Comparison of ENCODE assay signal across 18 mouse cellular contexts in the genomic region with DNA sequence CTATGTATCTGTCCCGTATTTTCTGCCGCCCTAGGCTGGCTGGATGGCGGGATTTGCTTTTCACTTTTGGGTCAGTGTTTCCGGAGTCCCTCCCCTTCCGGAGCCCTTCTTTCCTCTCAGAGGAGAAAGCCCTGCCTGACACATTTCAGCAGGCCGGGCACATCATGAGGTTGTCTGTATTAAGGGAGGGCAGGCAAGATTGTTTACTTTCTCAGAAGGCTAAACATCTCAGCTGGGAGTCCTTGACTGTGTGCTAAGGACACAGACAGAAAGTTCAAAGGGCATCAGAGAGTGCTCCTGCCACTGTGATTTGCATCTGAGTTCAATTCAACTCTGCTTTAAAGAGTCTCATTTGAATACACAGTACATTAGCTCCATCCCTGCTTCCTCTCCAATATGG.
DNase-seq lines count a peak whose midpoint lies in the region; ATAC-seq and TF ChIP-seq lines count a peak whose summit lies in the region.
"Had no signal": no experiment of that assay in that cellular context is flagged by ENCODE, and none has a peak within 500 bp of the region (broad histone marks: within the 10 kb centered on the region; RNA-seq: fewer than 3 reads in every experiment).

No protein-coding gene starts in this region.

- H3K36me3 ChIP-seq in hindbrain, embryonic 10.5 days: no peaks in the 10 kb centered on the region
- no peaks in the 10 kb centered on the region for H3K36me3 ChIP-seq in hindbrain, postnatal 0 days (ENCODE audit: insufficient read depth, low read length)
- H3K36me3 ChIP-seq in midbrain, embryonic 10.5 days: no peaks in the 10 kb centered on the region
- H3K36me3 ChIP-seq in midbrain, embryonic 16.5 days (ENCODE audit: control insufficient read depth, insufficient read depth, low read length): no peaks in the 10 kb centered on the region
- H3K36me3 ChIP-seq in hindbrain, embryonic 16.5 days (ENCODE audit: control insufficient read depth, insufficient read depth, low read length): no peaks in the 10 kb centered on the region
- H3K36me3 ChIP-seq: forebrain, embryonic 12.5 days; limb, embryonic 12.5 days; liver, embryonic 12.5 days; lung, embryonic 15.5 days; midbrain, embryonic 15.5 days had no signal

- no peak for ATAC-seq in hindbrain, postnatal 0 days
- no peak for ATAC-seq in midbrain, embryonic 16.5 days
- no peak for ATAC-seq in hindbrain, embryonic 16.5 days
- no peak for ATAC-seq in monocyte, adult 5-6 weeks (replicated peaks; ENCODE audit: insufficient number of reproducible peaks, low FRiP score, low TSS enrichment, poor library complexity, severe bottlenecking)
- ATAC-seq: liver, embryonic 12.5 days; midbrain, embryonic 15.5 days had no signal

- no peak overlapping the region for H3K9ac ChIP-seq in hindbrain, postnatal 0 days (replicated peaks; ENCODE audit: low read length)
- no peak overlapping the region for H3K9ac ChIP-seq in midbrain, embryonic 16.5 days (ENCODE audit: low read depth, low read length)
- no peak overlapping the region for H3K9ac ChIP-seq in hindbrain, embryonic 16.5 days (ENCODE audit: low read depth, low read length)
- H3K9ac ChIP-seq: forebrain, embryonic 12.5 days; limb, embryonic 12.5 days; liver, embryonic 12.5 days; lung, embryonic 15.5 days; midbrain, embryonic 15.5 days had no signal

- peaks cover 8% of the 10 kb centered on the region for H3K4me1 ChIP-seq in hindbrain, embryonic 10.5 days (replicated peaks)
- H3K4me1 ChIP-seq in hindbrain, postnatal 0 days (ENCODE audit: insufficient read depth, low read length): peaks cover 3% of the 10 kb centered on the region; the same call in 1 of the 2 replicates
- H3K4me1 ChIP-seq in midbrain, embryonic 10.5 days: peaks cover 8% of the 10 kb centered on the region
- H3K4me1 ChIP-seq in midbrain, embryonic 16.5 days (ENCODE audit: control insufficient read depth, insufficient read depth, low read length): peaks cover 14% of the 10 kb centered on the region
- peaks cover 5% of the 10 kb centered on the region for H3K4me1 ChIP-seq in hindbrain, embryonic 16.5 days (ENCODE audit: control insufficient read depth, insufficient read depth, low read depth, low read length)
- H3K4me1 ChIP-seq: liver, embryonic 12.5 days had no signal

- WGBS in hindbrain, embryonic 10.5 days: 27% methylated on average over 6 of the region's 6 CpGs
- WGBS in hindbrain, postnatal 0 days: 40% methylated on average over 6 of the region's 6 CpGs
- WGBS in midbrain, embryonic 10.5 days: 48% methylated on average over 6 of the region's 6 CpGs
- WGBS in midbrain, embryonic 16.5 days: 42% methylated on average over 6 of the region's 6 CpGs
- 34% methylated on average over 6 of the region's 6 CpGs for WGBS in hindbrain, embryonic 16.5 days

- H3K9me3 ChIP-seq in hindbrain, embryonic 10.5 days: no peaks in the 10 kb centered on the region
- no peaks in the 10 kb centered on the region for H3K9me3 ChIP-seq in hindbrain, postnatal 0 days (ENCODE audit: low read length)
- H3K9me3 ChIP-seq in midbrain, embryonic 10.5 days (replicated peaks): no peaks in the 10 kb centered on the region
- no peaks in the 10 kb centered on the region for H3K9me3 ChIP-seq in midbrain, embryonic 16.5 days (replicated peaks; ENCODE audit: control insufficient read depth, low read length, poor library complexity, severe bottlenecking)
- no peaks in the 10 kb centered on the region for H3K9me3 ChIP-seq in hindbrain, embryonic 16.5 days (ENCODE audit: control insufficient read depth, low read length)
- H3K9me3 ChIP-seq: forebrain, embryonic 12.5 days; limb, embryonic 12.5 days; liver, embryonic 12.5 days; lung, embryonic 15.5 days; midbrain, embryonic 15.5 days had no signal

- no peak overlapping the region for H3K4me2 ChIP-seq in hindbrain, postnatal 0 days (ENCODE audit: low read depth, low read length)
- no peak overlapping the region for H3K4me2 ChIP-seq in midbrain, embryonic 16.5 days (ENCODE audit: low read length)
- no peak overlapping the region for H3K4me2 ChIP-seq in hindbrain, embryonic 16.5 days (ENCODE audit: low read length)
- H3K4me2 ChIP-seq: forebrain, embryonic 12.5 days; limb, embryonic 12.5 days; liver, embryonic 12.5 days; lung, embryonic 15.5 days; midbrain, embryonic 15.5 days had no signal

- DNase-seq in hindbrain, embryonic 10.5 days (ENCODE audit: low spot score): peak; percentile 25
- no peak for DNase-seq in hindbrain, postnatal 0 days (ENCODE audit: low spot score)
- peak; percentile 18 for DNase-seq in midbrain, embryonic 10.5 days (ENCODE audit: low spot score)
- DNase-seq in embryo, embryonic 11 days: peak; percentile 26
- no peak for DNase-seq in lung, postnatal 4 days
- DNase-seq: adrenal gland, postnatal 14 days; cerebellum, adult 11 months; cerebellum, postnatal 14 days; gastrocnemius, postnatal 25 days; kidney, adult 2 months had no signal

- H3K27me3 ChIP-seq in hindbrain, embryonic 10.5 days (ENCODE audit: insufficient read depth, poor library complexity, severe bottlenecking): no peaks in the 10 kb centered on the region
- no peaks in the 10 kb centered on the region for H3K27me3 ChIP-seq in hindbrain, postnatal 0 days (ENCODE audit: insufficient read depth, low read length)
- H3K27me3 ChIP-seq in midbrain, embryonic 10.5 days (ENCODE audit: low read depth, poor library complexity, severe bottlenecking): no peaks in the 10 kb centered on the region
- H3K27me3 ChIP-seq in midbrain, embryonic 16.5 days (ENCODE audit: control insufficient read depth, insufficient read depth, low read depth, low read length): no peaks in the 10 kb centered on the region
- H3K27me3 ChIP-seq in hindbrain, embryonic 16.5 days (replicated peaks; ENCODE audit: control insufficient read depth, insufficient read depth, low read length): no peaks in the 10 kb centered on the region
- H3K27me3 ChIP-seq: forebrain, embryonic 12.5 days; limb, embryonic 12.5 days; liver, embryonic 12.5 days; lung, embryonic 15.5 days; midbrain, embryonic 15.5 days had no signal

- no peak overlapping the region for H3K4me3 ChIP-seq in hindbrain, embryonic 10.5 days
- H3K4me3 ChIP-seq in hindbrain, postnatal 0 days (ENCODE audit: low read length): no peak overlapping the region
- no peak overlapping the region for H3K4me3 ChIP-seq in midbrain, embryonic 10.5 days
- H3K4me3 ChIP-seq in midbrain, embryonic 16.5 days (ENCODE audit: low read depth, low read length): no peak overlapping the region
- H3K4me3 ChIP-seq in hindbrain, embryonic 16.5 days (ENCODE audit: low read length): no peak overlapping the region
- H3K4me3 ChIP-seq: forebrain, embryonic 12.5 days; limb, embryonic 12.5 days; liver, embryonic 12.5 days; lung, embryonic 15.5 days; midbrain, embryonic 15.5 days had no signal

- TF ChIP-seq CTCF in hindbrain, postnatal 0 days (IDR thresholded peaks at IDR 0.05; ENCODE audit: low read depth): no peak

- H3K27ac ChIP-seq in hindbrain, embryonic 10.5 days: peak overlapping the region; percentile 62
- H3K27ac ChIP-seq in hindbrain, postnatal 0 days: no peak overlapping the region
- H3K27ac ChIP-seq in midbrain, embryonic 10.5 days (replicated peaks): peak overlapping the region; percentile 25; the same call in 1 of the 2 replicates
- H3K27ac ChIP-seq in midbrain, embryonic 16.5 days (ENCODE audit: low read length): no peak overlapping the region
- 0 out of 2 replicates have a peak overlapping the region, but pooled peaks have one; percentile 23 for H3K27ac ChIP-seq in hindbrain, embryonic 16.5 days (ENCODE audit: low read depth, low read length)
- H3K27ac ChIP-seq: forebrain, embryonic 12.5 days; limb, embryonic 12.5 days; liver, embryonic 12.5 days; lung, embryonic 15.5 days; midbrain, embryonic 15.5 days had no signal

Comparison
In these comparisons a context has a peak if more than half of its experiments do, and no peak if none do; other contexts are left out.
1. DNase-seq: peak in hindbrain, embryonic 10.5 days (single experiment), midbrain, embryonic 10.5 days (single experiment) and embryo, embryonic 11 days (single experiment); none in hindbrain, postnatal 0 days (single experiment) and lung, postnatal 4 days (0 of 2).
2. H3K27ac ChIP-seq: peak in hindbrain, embryonic 10.5 days (single experiment), midbrain, embryonic 10.5 days (single experiment) and hindbrain, embryonic 16.5 days (single experiment); none in hindbrain, postnatal 0 days (single experiment) and midbrain, embryonic 16.5 days (single experiment).